Mouse (Mus musculus) midbrain, embryonic 11.5 days (tissue): ENCODE measurements around the gene Lipe. TPM values are rescaled to one million over a fixed set of nuclear protein-coding genes. Genes with fewer than 3 reads are reported as not detected.

Source experiments
- ATAC-seq: fragments of 200-750 bp; cut with Nextera tagmentation; 2 replicates; pipeline ENCODE4 v1.8.0; 2017; ENCODE audit warnings: moderate TSS enrichment, moderate library complexity; ENCODE audit not compliant: low FRiP score
- DNase-seq: peaks from one replicate; pipeline ENCODE4 v3.0.0; 2015; ENCODE audit warnings: low spot score; ENCODE audit errors: missing footprints
- H3K27ac ChIP-seq: fragments of 300-500 bp; sonication (generic); 2 replicates; pipeline ENCODE4 v1.5.1; 2014; ENCODE audit warnings: low read depth, low read length
- H3K27me3 ChIP-seq: fragments of 300-500 bp; sonication (generic); 2 replicates; pipeline ENCODE4 v1.6.1; 2014; ENCODE audit warnings: mild to moderate bottlenecking, low read length, moderate library complexity, mixed read lengths; ENCODE audit not compliant: control insufficient read depth, insufficient read depth
- H3K36me3 ChIP-seq: fragments of 300-500 bp; sonication (generic); 2 replicates; pipeline ENCODE4 v1.6.1; 2014; ENCODE audit warnings: mild to moderate bottlenecking, low read length, moderate library complexity, mixed read lengths; ENCODE audit not compliant: control insufficient read depth, insufficient read depth
- H3K4me1 ChIP-seq: fragments of 300-500 bp; sonication (generic); 2 replicates; pipeline ENCODE4 v1.6.1; 2014; ENCODE audit warnings: low read length; ENCODE audit not compliant: control insufficient read depth, insufficient read depth
- H3K4me2 ChIP-seq: fragments of 300-500 bp; sonication (generic); 2 replicates; pipeline ENCODE4 v1.6.1; 2014; ENCODE audit warnings: mild to moderate bottlenecking, moderate library complexity
- H3K4me3 ChIP-seq: fragments of 300-500 bp; sonication (generic); 2 replicates; pipeline ENCODE4 v1.5.1; 2014; ENCODE audit warnings: low read depth, low read length
- H3K9ac ChIP-seq: fragments of 300-500 bp; sonication (generic); 2 replicates; pipeline ENCODE4 v1.6.1; 2014; ENCODE audit warnings: low read length
- H3K9me3 ChIP-seq: fragments of 300-500 bp; sonication (generic); 2 replicates; pipeline ENCODE4 v1.6.1; 2016; ENCODE audit warnings: low read length; ENCODE audit not compliant: control insufficient read depth
- WGBS: fragments of 180-500 bp; shearing (Covaris S2); extraction: QIAGEN DNeasy Blood & Tissue Kit; methylation state at CpG from one replicate; pipeline ENCODE4 v1.1.7; 2014; 5-methylcytosine and 5-hydroxymethylcytosine counted together
- polyA plus RNA-seq: library from polyadenylated mRNA; unstranded; fragments of >200 nt; fragmentation: Nextera tagmentation; extraction: Ambion mirVana; gene quantifications from 2 replicates; pipeline ENCODE4 v1.2.1, GENCODE M21; 2014

Lipe gene
- polyA plus RNA-seq, 1 experiment from 2014 or later = 1.7 TPM

GRCm38 (mm10) chr7:25422286-25422841, 23.9 kb upstream of the Lipe start:
- Histone ChIP-seq H3K36me3 (no peaks in the 10 kb centered on the region), H3K4me1 (no peaks in the 10 kb centered on the region), H3K9ac (no peak overlapping the region), H3K9me3 (no peaks in the 10 kb centered on the region), H3K27me3 (no peaks in the 10 kb centered on the region), H3K4me2 (no peak overlapping the region), H3K27ac (no peak overlapping the region), H3K4me3 (no peak overlapping the region)
- no peak for DNase-seq
- 78% methylated on average over 16 of the region's 16 CpGs for WGBS
- no peak for ATAC-seq

- 94% methylated on average over 4 of the region's 4 CpGs for WGBS
Measured at GRCm38 (mm10) chr7:25419943-25420342, 21.4 kb upstream of the Lipe start.

GRCm38 (mm10) chr7:25419536-25419935, 21.0 kb upstream of the Lipe start:
- Histone ChIP-seq H3K36me3 (no peaks in the 10 kb centered on the region), H3K27ac (no peak overlapping the region), H3K4me2 (no peak overlapping the region), H3K27me3 (no peaks in the 10 kb centered on the region), H3K9ac (no peak overlapping the region), H3K4me3 (no peak overlapping the region), H3K4me1 (no peaks in the 10 kb centered on the region), H3K9me3 (no peaks in the 10 kb centered on the region)
- WGBS = 81% methylated on average over 8 of the region's 8 CpGs
- ATAC-seq (no peak), DNase-seq (no peak)

More at GRCm38 (mm10) chr7:25419943-25420342, 21.4 kb upstream of the Lipe start:
- Histone ChIP-seq H3K9ac (no peak overlapping the region), H3K27me3 (no peaks in the 10 kb centered on the region), H3K4me3 (no peak overlapping the region), H3K36me3 (no peaks in the 10 kb centered on the region), H3K27ac (no peak overlapping the region), H3K4me2 (no peak overlapping the region), H3K4me1 (no peaks in the 10 kb centered on the region), H3K9me3 (no peaks in the 10 kb centered on the region)
- DNase-seq (no peak), ATAC-seq (no peak)

- H3K9me3 ChIP-seq = no peaks in the 10 kb centered on the region
- no peak overlapping the region for H3K4me3 ChIP-seq
- no peaks in the 10 kb centered on the region for H3K27me3 ChIP-seq
- no peaks in the 10 kb centered on the region for H3K4me1 ChIP-seq
- H3K4me2 ChIP-seq = no peak overlapping the region
- no peak overlapping the region for H3K27ac ChIP-seq
- DNase-seq = peak; percentile 86
- no peaks in the 10 kb centered on the region for H3K36me3 ChIP-seq
- whole genome bisulfite sequencing = 74% methylated on average over 1 of the region's 1 CpGs
- no peak overlapping the region for H3K9ac ChIP-seq
- ATAC-seq = no peak
Measured at GRCm38 (mm10) chr7:25417597-25417996, 19.1 kb upstream of the Lipe start.

GRCm38 (mm10) chr7:25412833-25413441, 14.4 kb upstream of the Lipe start, which contains the start of gene Cxcl17:
Gene Cxcl17 (minus strand): TSS chr7:25412886.
- Histone ChIP-seq H3K36me3 (no peaks in the 10 kb centered on the region), H3K4me3 (no peak within 1 kb of the TSS), H3K27me3 (no peaks in the 10 kb centered on the region), H3K4me1 (no peaks in the 10 kb centered on the region), H3K27ac (no peak within 1 kb of the TSS), H3K9me3 (no peaks in the 10 kb centered on the region), H3K4me2 (no peak within 1 kb of the TSS), H3K9ac (no peak within 1 kb of the TSS)
- WGBS = 61% methylated on average over 7 of the region's 7 CpGs
- ATAC-seq (no peak), DNase-seq (no peak)

GRCm38 (mm10) chr7:25411861-25412260, 13.4 kb upstream of the Lipe start:
- Histone ChIP-seq H3K27ac (no peak overlapping the region), H3K27me3 (no peaks in the 10 kb centered on the region), H3K4me3 (no peak overlapping the region), H3K4me2 (no peak overlapping the region), H3K9me3 (no peaks in the 10 kb centered on the region), H3K36me3 (no peaks in the 10 kb centered on the region), H3K9ac (no peak overlapping the region), H3K4me1 (no peaks in the 10 kb centered on the region)
- DNase-seq (no peak), ATAC-seq (no peak)
- WGBS = 85% methylated on average over 3 of the region's 3 CpGs

GRCm38 (mm10) chr7:25410969-25411615, 12.6 kb upstream of the Lipe start:
- Histone ChIP-seq H3K9me3 (no peaks in the 10 kb centered on the region), H3K27ac (no peak overlapping the region), H3K4me3 (no peak overlapping the region), H3K36me3 (no peaks in the 10 kb centered on the region), H3K9ac (no peak overlapping the region), H3K27me3 (no peaks in the 10 kb centered on the region), H3K4me1 (no peaks in the 10 kb centered on the region), H3K4me2 (no peak overlapping the region)
- ATAC-seq (no peak), DNase-seq (no peak)
- WGBS = 60% methylated on average over 1 of the region's 1 CpGs

- Histone ChIP-seq H3K9ac (no peak overlapping the region), H3K4me1 (no peaks in the 10 kb centered on the region), H3K27ac (no peak overlapping the region), H3K36me3 (no peaks in the 10 kb centered on the region), H3K4me2 (no peak overlapping the region), H3K9me3 (no peaks in the 10 kb centered on the region), H3K4me3 (no peak overlapping the region), H3K27me3 (no peaks in the 10 kb centered on the region)
- DNase-seq = no peak
- ATAC-seq = no peak
- 49% methylated on average over 4 of the region's 4 CpGs for WGBS
Measured at GRCm38 (mm10) chr7:25409114-25409760, 10.7 kb upstream of the Lipe start.

GRCm38 (mm10) chr7:25406468-25406867, 8.0 kb upstream of the Lipe start:
- DNase-seq (no peak), ATAC-seq (no peak)
- Histone ChIP-seq H3K9ac (no peak overlapping the region), H3K27ac (no peak overlapping the region), H3K9me3 (no peaks in the 10 kb centered on the region), H3K4me2 (no peak overlapping the region), H3K4me3 (no peak overlapping the region), H3K36me3 (no peaks in the 10 kb centered on the region), H3K27me3 (no peaks in the 10 kb centered on the region), H3K4me1 (no peaks in the 10 kb centered on the region)
- WGBS = 86% methylated on average over 7 of the region's 7 CpGs
